Mouse (Mus musculus): ENCODE results near the gene Prex1. TPM values are rescaled to one million over a fixed set of nuclear protein-coding genes. Genes with fewer than 3 reads are reported as not detected.

Gene Prex1
- polyA plus RNA-seq, 1 experiment from 2014 or later: 29.7 TPM

DNA sequence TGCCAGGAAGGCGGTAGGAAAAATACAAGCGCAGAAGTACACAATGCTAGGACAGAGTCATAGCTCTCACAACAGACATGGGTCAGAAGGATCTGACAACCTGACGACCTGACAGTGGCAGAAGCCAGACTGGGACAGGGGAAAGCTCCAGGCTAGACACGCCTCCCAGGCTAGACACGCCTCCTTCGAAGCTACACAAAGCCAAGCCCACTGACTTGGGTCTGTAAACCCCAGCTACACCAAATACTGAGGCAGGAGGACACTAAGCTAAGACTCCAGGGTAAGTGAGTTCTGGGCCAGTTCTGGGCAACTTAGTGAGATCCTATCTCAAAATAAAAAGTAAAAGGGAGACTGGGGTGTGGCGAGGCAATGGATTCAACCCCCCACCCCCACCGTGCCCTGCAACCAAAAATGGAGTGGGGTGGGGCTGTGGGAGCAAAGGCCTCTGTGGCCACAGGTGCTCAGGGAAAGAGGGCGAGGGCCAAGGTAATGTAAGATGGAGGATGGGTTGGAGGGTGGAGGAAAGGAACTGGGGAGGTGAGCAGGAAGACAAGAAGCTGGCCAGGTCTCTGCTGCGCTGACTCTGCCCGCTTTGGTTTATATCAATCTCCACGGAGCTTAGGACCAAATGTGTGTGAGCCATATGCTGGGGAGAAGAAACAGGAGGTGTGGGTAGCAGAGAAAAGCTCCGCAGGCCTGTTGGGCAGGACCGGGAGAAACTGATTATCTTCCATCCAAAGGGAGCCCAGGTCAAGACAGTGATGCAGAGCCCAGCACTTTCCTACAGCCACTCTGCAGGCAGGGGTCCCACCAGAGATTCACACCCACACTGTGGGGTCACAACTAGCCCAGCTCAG, 37.8 kb downstream of the Prex1 start:
- Histone ChIP-seq H3K9me3 (ENCODE audit: control insufficient read depth, low read length) (no peaks in the 10 kb centered on the region), H3K36me3 (ENCODE audit: control insufficient read depth, insufficient read depth, low read length) (no peaks in the 10 kb centered on the region), H3K9ac (ENCODE audit: low read length) (peak overlapping the region; percentile 29), H3K4me2 (ENCODE audit: low read depth, low read length, severe bottlenecking) (peak overlapping the region; percentile 18; the same call in 1 of the 2 replicates), H3K27me3 (ENCODE audit: control insufficient read depth, insufficient read depth, low read length) (no peaks in the 10 kb centered on the region), H3K4me3 (ENCODE audit: low read depth, low read length) (no peak overlapping the region), H3K27ac (ENCODE audit: low read depth, low read length) (peak overlapping the region; percentile 31; the same call in 1 of the 2 replicates), H3K4me1 (replicated peaks; ENCODE audit: control insufficient read depth, insufficient read depth, low read length) (peaks cover 55% of the 10 kb centered on the region)
- DNase-seq (ENCODE audit: low spot score) (no peak), ATAC-seq (replicated peaks; ENCODE audit: low FRiP score) (no peak)
- 47% methylated on average over 14 of the region's 14 CpGs for WGBS

DNA sequence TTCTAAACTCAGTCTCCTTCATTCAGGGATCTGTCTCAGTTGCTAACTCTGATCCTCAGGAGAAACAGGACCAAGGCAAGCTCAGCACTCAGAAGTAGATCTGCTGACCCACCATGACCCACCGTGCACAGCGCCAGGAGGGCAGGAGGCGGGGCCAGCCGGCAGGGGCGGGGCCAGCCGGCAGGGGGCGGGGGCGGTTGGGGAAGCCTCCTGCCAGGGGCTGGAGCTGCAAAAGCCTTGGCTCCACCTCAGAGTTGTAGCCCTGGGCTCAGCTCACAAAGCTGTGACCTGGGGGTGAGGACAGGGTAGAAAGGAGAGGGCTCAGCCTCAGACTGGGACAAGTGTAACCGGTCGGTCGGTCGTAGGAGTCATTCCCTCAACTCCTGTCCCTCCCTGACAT, 38.9 kb downstream of the Prex1 start:
- no peak overlapping the region for H3K4me2 ChIP-seq (ENCODE audit: low read depth, low read length, severe bottlenecking)
- no peaks in the 10 kb centered on the region for H3K27me3 ChIP-seq (ENCODE audit: control insufficient read depth, insufficient read depth, low read length)
- ATAC-seq (replicated peaks; ENCODE audit: low FRiP score) (no peak), DNase-seq (ENCODE audit: low spot score) (peak; percentile 69)
- H3K36me3 ChIP-seq (ENCODE audit: control insufficient read depth, insufficient read depth, low read length): no peaks in the 10 kb centered on the region
- H3K4me3 ChIP-seq (ENCODE audit: low read depth, low read length): no peak overlapping the region
- 6% methylated on average over 12 of the region's 12 CpGs for WGBS
- H3K4me1 ChIP-seq (replicated peaks; ENCODE audit: control insufficient read depth, insufficient read depth, low read length): peaks cover 53% of the 10 kb centered on the region
- H3K9me3 ChIP-seq (ENCODE audit: control insufficient read depth, low read length): no peaks in the 10 kb centered on the region
- no peak overlapping the region for H3K9ac ChIP-seq (ENCODE audit: low read length)
- no peak overlapping the region; the same call in 1 of the 2 replicates for H3K27ac ChIP-seq (ENCODE audit: low read depth, low read length)

- ATAC-seq (replicated peaks; ENCODE audit: low FRiP score) (no peak), DNase-seq (ENCODE audit: low spot score) (no peak)
- Histone ChIP-seq H3K36me3 (ENCODE audit: control insufficient read depth, insufficient read depth, low read length) (no peaks in the 10 kb centered on the region), H3K9me3 (ENCODE audit: control insufficient read depth, low read length) (no peaks in the 10 kb centered on the region), H3K9ac (ENCODE audit: low read length) (no peak overlapping the region), H3K4me1 (replicated peaks; ENCODE audit: control insufficient read depth, insufficient read depth, low read length) (peaks cover 46% of the 10 kb centered on the region), H3K27me3 (ENCODE audit: control insufficient read depth, insufficient read depth, low read length) (no peaks in the 10 kb centered on the region), H3K27ac (ENCODE audit: low read depth, low read length) (no peak overlapping the region), H3K4me3 (ENCODE audit: low read depth, low read length) (no peak overlapping the region), H3K4me2 (ENCODE audit: low read depth, low read length, severe bottlenecking) (no peak overlapping the region)
- 88% methylated on average over 12 of the region's 12 CpGs for WGBS
Observed at GRCm38 (mm10) chr2:166673951-166674350, 39.7 kb downstream of the Prex1 start.

- Histone ChIP-seq H3K36me3 (ENCODE audit: control insufficient read depth, insufficient read depth, low read length) (no peaks in the 10 kb centered on the region), H3K4me2 (ENCODE audit: low read depth, low read length, severe bottlenecking) (no peak overlapping the region), H3K9ac (ENCODE audit: low read length) (no peak overlapping the region), H3K27ac (ENCODE audit: low read depth, low read length) (no peak overlapping the region), H3K4me3 (ENCODE audit: low read depth, low read length) (no peak overlapping the region), H3K4me1 (replicated peaks; ENCODE audit: control insufficient read depth, insufficient read depth, low read length) (peaks cover 52% of the 10 kb centered on the region), H3K27me3 (ENCODE audit: control insufficient read depth, insufficient read depth, low read length) (no peaks in the 10 kb centered on the region), H3K9me3 (ENCODE audit: control insufficient read depth, low read length) (no peaks in the 10 kb centered on the region)
- WGBS: 82% methylated on average over 14 of the region's 14 CpGs
- ATAC-seq (replicated peaks; ENCODE audit: low FRiP score): no peak
- DNase-seq (ENCODE audit: low spot score): no peak
Observed at GRCm38 (mm10) chr2:166672171-166672965, 41.3 kb downstream of the Prex1 start.

- Histone ChIP-seq H3K27me3 (ENCODE audit: control insufficient read depth, insufficient read depth, low read length) (no peaks in the 10 kb centered on the region), H3K36me3 (ENCODE audit: control insufficient read depth, insufficient read depth, low read length) (no peaks in the 10 kb centered on the region), H3K4me2 (ENCODE audit: low read depth, low read length, severe bottlenecking) (no peak overlapping the region), H3K4me3 (ENCODE audit: low read depth, low read length) (no peak overlapping the region), H3K4me1 (replicated peaks; ENCODE audit: control insufficient read depth, insufficient read depth, low read length) (peaks cover 49% of the 10 kb centered on the region), H3K27ac (ENCODE audit: low read depth, low read length) (0 out of 2 replicates have a peak overlapping the region, but pooled peaks have one; percentile 31), H3K9me3 (ENCODE audit: control insufficient read depth, low read length) (no peaks in the 10 kb centered on the region), H3K9ac (ENCODE audit: low read length) (no peak overlapping the region; the same call in 1 of the 2 replicates)
- ATAC-seq (replicated peaks; ENCODE audit: low FRiP score): no peak
- no peak for DNase-seq (ENCODE audit: low spot score)
- 90% methylated on average over 14 of the region's 14 CpGs for WGBS
Observed at GRCm38 (mm10) chr2:166671614-166672013, 42.0 kb downstream of the Prex1 start.

DNA sequence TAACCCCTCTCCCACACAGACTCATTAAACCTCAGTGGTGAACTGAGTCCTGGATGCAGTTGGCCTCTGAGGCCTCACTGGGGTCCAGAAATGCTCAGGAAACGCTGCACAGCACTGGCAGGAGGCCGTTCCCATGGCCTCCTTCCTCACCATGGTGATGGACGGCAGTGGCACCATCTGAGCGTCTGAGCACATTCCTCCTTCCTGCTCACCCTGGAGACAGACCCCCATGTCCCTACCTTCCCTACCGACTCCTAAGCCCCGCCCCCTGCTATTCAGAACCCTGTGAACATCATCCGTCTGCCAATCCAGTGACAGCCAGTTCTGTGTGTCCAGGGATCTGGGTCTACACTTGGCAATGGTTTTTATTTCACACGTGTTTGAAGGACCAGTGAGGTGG, 42.6 kb downstream of the Prex1 start:
- Histone ChIP-seq H3K27me3 (ENCODE audit: control insufficient read depth, insufficient read depth, low read length) (no peaks in the 10 kb centered on the region), H3K9ac (ENCODE audit: low read length) (peak overlapping the region; percentile 10), H3K4me1 (replicated peaks; ENCODE audit: control insufficient read depth, insufficient read depth, low read length) (peaks cover 43% of the 10 kb centered on the region), H3K27ac (ENCODE audit: low read depth, low read length) (no peak overlapping the region), H3K4me2 (ENCODE audit: low read depth, low read length, severe bottlenecking) (no peak overlapping the region), H3K4me3 (ENCODE audit: low read depth, low read length) (no peak overlapping the region), H3K36me3 (ENCODE audit: control insufficient read depth, insufficient read depth, low read length) (no peaks in the 10 kb centered on the region), H3K9me3 (ENCODE audit: control insufficient read depth, low read length) (no peaks in the 10 kb centered on the region)
- DNase-seq (ENCODE audit: low spot score): peak; percentile 79
- peak; percentile 74 for ATAC-seq (replicated peaks; ENCODE audit: low FRiP score)
- WGBS: 9% methylated on average over 8 of the region's 8 CpGs

- 86% methylated on average over 9 of the region's 9 CpGs for WGBS
- H3K9me3 ChIP-seq (ENCODE audit: control insufficient read depth, low read length): no peaks in the 10 kb centered on the region
- H3K4me2 ChIP-seq (ENCODE audit: low read depth, low read length, severe bottlenecking): no peak overlapping the region
- H3K27me3 ChIP-seq (ENCODE audit: control insufficient read depth, insufficient read depth, low read length): no peaks in the 10 kb centered on the region
- H3K36me3 ChIP-seq (ENCODE audit: control insufficient read depth, insufficient read depth, low read length): no peaks in the 10 kb centered on the region
- no peak overlapping the region for H3K27ac ChIP-seq (ENCODE audit: low read depth, low read length)
- no peak overlapping the region for H3K9ac ChIP-seq (ENCODE audit: low read length)
- H3K4me3 ChIP-seq (ENCODE audit: low read depth, low read length): no peak overlapping the region
- H3K4me1 ChIP-seq (replicated peaks; ENCODE audit: control insufficient read depth, insufficient read depth, low read length): peaks cover 32% of the 10 kb centered on the region
- no peak for ATAC-seq (replicated peaks; ENCODE audit: low FRiP score)
- DNase-seq (ENCODE audit: low spot score): no peak
Observed at GRCm38 (mm10) chr2:166669922-166670321, 43.7 kb downstream of the Prex1 start.

- 0 out of 2 replicates have a peak overlapping the region, but pooled peaks have one; percentile 15 for H3K27ac ChIP-seq (ENCODE audit: low read depth, low read length)
- H3K9me3 ChIP-seq (ENCODE audit: control insufficient read depth, low read length): no peaks in the 10 kb centered on the region
- H3K9ac ChIP-seq (ENCODE audit: low read length): peak overlapping the region; percentile 37
- H3K4me1 ChIP-seq (replicated peaks; ENCODE audit: control insufficient read depth, insufficient read depth, low read length): peaks cover 38% of the 10 kb centered on the region
- H3K4me3 ChIP-seq (ENCODE audit: low read depth, low read length): no peak overlapping the region
- H3K36me3 ChIP-seq (ENCODE audit: control insufficient read depth, insufficient read depth, low read length): no peaks in the 10 kb centered on the region
- ATAC-seq (replicated peaks; ENCODE audit: low FRiP score) (no peak), DNase-seq (ENCODE audit: low spot score) (no peak)
- WGBS: 44% methylated on average over 22 of the region's 22 CpGs
- H3K4me2 ChIP-seq (ENCODE audit: low read depth, low read length, severe bottlenecking): no peak overlapping the region
- no peaks in the 10 kb centered on the region for H3K27me3 ChIP-seq (ENCODE audit: control insufficient read depth, insufficient read depth, low read length)
Observed at GRCm38 (mm10) chr2:166667790-166668695, 45.6 kb downstream of the Prex1 start.

Measured in forebrain, embryonic 11.5 days (tissue).